ENCODE assay signal across 23 mouse cellular contexts in the genomic region with DNA sequence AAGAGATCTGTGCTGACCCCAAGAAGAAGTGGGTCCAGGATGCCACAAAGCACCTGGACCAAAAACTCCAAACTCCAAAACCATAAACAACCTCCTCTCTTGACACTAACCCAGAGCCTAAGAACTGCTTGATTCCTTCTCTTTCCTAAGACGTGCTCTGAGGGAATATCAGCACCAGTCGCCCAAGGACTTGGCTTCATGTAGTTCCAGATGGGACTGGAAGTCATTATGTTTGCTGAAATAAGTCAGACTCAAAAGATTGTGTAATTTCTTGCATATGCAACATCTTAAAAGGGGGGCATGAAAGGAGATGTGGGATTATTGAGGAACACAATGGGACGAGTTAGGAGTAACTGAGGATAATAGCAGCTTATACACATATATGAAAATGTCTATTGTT. TPM values are rescaled to one million over a fixed set of nuclear protein-coding genes. Genes with fewer than 3 reads are reported as not detected.
"Had no signal": no experiment of that assay in that cellular context is flagged by ENCODE, and none has a peak within 500 bp of the region (broad histone marks: within the 10 kb centered on the region; RNA-seq: fewer than 3 reads in every experiment).

No protein-coding gene starts in this region.

- H3K4me3 ChIP-seq: kidney, embryonic 15.5 days; limb, embryonic 13.5 days; midbrain, embryonic 13.5 days had no signal

- H3K4me2 ChIP-seq: kidney, embryonic 15.5 days; limb, embryonic 13.5 days; midbrain, embryonic 13.5 days had no signal

- H3K9me3 ChIP-seq: kidney, embryonic 15.5 days; limb, embryonic 13.5 days; midbrain, embryonic 13.5 days had no signal

- DNase-seq: kidney, postnatal 14 days; left cerebral cortex, postnatal 4 days; lung, adult 18-20 months; lung, postnatal 10 days; right cerebral cortex, adult 18-20 months; right cerebral cortex, postnatal 25 days; spleen, adult 18-20 months; thymus, adult 2 months; thymus, postnatal 25 days had no signal

- H3K9ac ChIP-seq: kidney, embryonic 15.5 days; limb, embryonic 13.5 days; liver, embryonic 14.5 days; midbrain, embryonic 13.5 days had no signal

- ATAC-seq: midbrain, embryonic 13.5 days had no signal

- H3K4me1 ChIP-seq: kidney, embryonic 15.5 days; limb, embryonic 13.5 days; midbrain, embryonic 13.5 days had no signal

- H3K27ac ChIP-seq: kidney, embryonic 15.5 days; limb, embryonic 13.5 days; liver, embryonic 14.5 days; midbrain, embryonic 13.5 days had no signal

- H3K27me3 ChIP-seq: kidney, embryonic 15.5 days; limb, embryonic 13.5 days; midbrain, embryonic 13.5 days had no signal

- H3K36me3 ChIP-seq: kidney, embryonic 15.5 days; limb, embryonic 13.5 days; midbrain, embryonic 13.5 days had no signal

RNA-seq across cellular contexts. Expression of a gene that starts 4.6 kb away (rescaled TPM):
- total RNA-seq: layer of hippocampus, adult 8-10 months; left cerebral cortex, adult 18-20 months; left cerebral cortex, postnatal 4 days; midbrain, postnatal 0 days had no signal
- polyA plus RNA-seq: midbrain, embryonic 13.5 days; neural tube, embryonic 14.5 days had no signal

RNA-seq across cellular contexts. Expression of a gene that starts 16.7 kb away (rescaled TPM):
- total RNA-seq: layer of hippocampus, adult 8-10 months; layer of hippocampus, postnatal 14 days; left cerebral cortex, adult 18-20 months; left cerebral cortex, postnatal 10 days; left cerebral cortex, postnatal 4 days had no signal
- polyA plus RNA-seq: liver, adult 2 months had no signal

RNA-seq across cellular contexts. Expression of a gene that starts 23.9 kb away (rescaled TPM):
- total RNA-seq: layer of hippocampus, adult 8-10 months; layer of hippocampus, postnatal 14 days; left cerebral cortex, adult 18-20 months; left cerebral cortex, postnatal 10 days; left cerebral cortex, postnatal 4 days; liver, adult 2 months; midbrain, postnatal 0 days had no signal
- polyA plus RNA-seq: kidney, embryonic 15.5 days; large intestine, adult 2 months; limb, embryonic 13.5 days; liver, adult 2 months; liver, embryonic 14.5 days; midbrain, embryonic 13.5 days; midbrain, postnatal 0 days; neural tube, embryonic 14.5 days; stomach, embryonic 14.5 days; thymus, adult 2 months; urinary bladder, adult 2 months had no signal

RNA-seq across cellular contexts. Expression of a gene that starts 26.9 kb away (rescaled TPM):
- total RNA-seq: layer of hippocampus, postnatal 14 days; left cerebral cortex, postnatal 10 days; midbrain, postnatal 0 days had no signal

RNA-seq across cellular contexts. Expression of a gene that starts 39.4 kb away (rescaled TPM):
- total RNA-seq: layer of hippocampus, postnatal 14 days; left cerebral cortex, postnatal 10 days; liver, adult 2 months had no signal
